Mouse (Mus musculus) erythroblast, embryonic 14.5 days (primary cell): ENCODE data around the gene Rxfp1.

Experiments
- GATA1 ChIP-seq: IDR thresholded peaks from 2 replicates; pipeline ENCODE4 v1.6.1; 2012; ENCODE audit warnings: low read length, inconsistent platforms, mixed read lengths
- TAL1 ChIP-seq: IDR thresholded peaks from 3 replicates; pipeline ENCODE4 v1.6.1; 2012; ENCODE audit warnings: low read length, inconsistent platforms, mixed read lengths

DNA sequence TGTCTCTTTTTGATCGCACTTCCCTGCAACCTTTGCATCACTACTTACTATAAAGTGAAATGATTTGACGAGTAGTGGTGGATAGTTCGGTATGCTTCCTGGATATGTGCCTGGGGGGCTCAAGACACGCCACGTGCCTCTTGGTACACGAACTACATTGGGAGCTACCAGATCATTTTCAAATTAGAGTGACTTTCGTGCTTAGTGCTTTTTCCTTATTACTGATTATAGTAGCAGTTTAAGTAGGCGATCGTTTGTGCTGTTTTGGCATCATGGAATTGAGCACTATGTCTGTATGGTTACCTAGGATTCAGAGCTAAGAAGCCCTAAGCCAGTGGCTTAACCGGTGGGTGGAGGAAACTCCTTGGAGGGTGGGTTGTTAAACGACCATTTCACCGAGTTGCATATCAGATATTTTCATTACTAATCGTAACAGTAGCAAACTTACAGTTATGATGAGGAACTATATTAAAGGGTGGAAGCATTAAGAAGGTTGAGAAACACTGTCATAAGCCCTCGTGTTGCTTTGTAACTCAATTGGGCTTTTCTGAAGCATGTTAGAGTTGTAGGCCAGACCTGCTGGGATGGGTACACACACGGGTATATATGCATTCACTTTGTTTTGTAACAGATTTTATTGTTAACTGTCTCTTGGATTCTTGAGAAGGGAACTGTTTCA, 145.7 kb downstream of the Rxfp1 start:
- no peak for TF ChIP-seq TAL1
- no peak for TF ChIP-seq GATA1
